Mouse (Mus musculus) liver, embryonic 11.5 days (tissue): Measurements from ENCODE around the gene Mmp12. TPM values are rescaled to one million over a fixed set of nuclear protein-coding genes. Genes with fewer than 3 reads are reported as not detected.

Experiments
- polyA plus RNA-seq: library from polyadenylated mRNA; unstranded; fragments of >200 nt; fragmentation: Nextera tagmentation; extraction: Ambion mirVana; gene quantifications from 2 replicates; pipeline ENCODE4 v1.2.1, GENCODE M21; 2014

Mmp12 gene
- polyA plus RNA-seq, 1 experiment from 2014 or later: 0.11 TPM

Other genes starting within 250 kb of the Mmp12 start
- 8.0 and 8.1 TPM in 2 replicates for gene Dync2h1, start 159.9 kb upstream of the Mmp12 start, polyA plus RNA-seq
- 128 and 131 TPM in 2 replicates for gene Dcun1d5, start 159.9 kb upstream of the Mmp12 start, polyA plus RNA-seq
- gene Mmp13, start 71.9 kb upstream of the Mmp12 start, polyA plus RNA-seq: not detected in 2 replicates
- not detected in 2 replicates for gene Mmp1b, start 43.7 kb downstream of the Mmp12 start, polyA plus RNA-seq
- not detected in 2 replicates for gene Mmp3, start 101.4 kb downstream of the Mmp12 start, polyA plus RNA-seq
- gene Mmp10, start 158.0 kb downstream of the Mmp12 start, polyA plus RNA-seq: not detected in 2 replicates
- 0.48 and 0.61 TPM in 2 replicates for gene Mmp8, start 214.1 kb downstream of the Mmp12 start, polyA plus RNA-seq
- gene Mmp27, start 227.0 kb downstream of the Mmp12 start, polyA plus RNA-seq: not detected in 2 replicates